Mouse (Mus musculus): ENCODE data around the gene Rpl22.

DNA sequence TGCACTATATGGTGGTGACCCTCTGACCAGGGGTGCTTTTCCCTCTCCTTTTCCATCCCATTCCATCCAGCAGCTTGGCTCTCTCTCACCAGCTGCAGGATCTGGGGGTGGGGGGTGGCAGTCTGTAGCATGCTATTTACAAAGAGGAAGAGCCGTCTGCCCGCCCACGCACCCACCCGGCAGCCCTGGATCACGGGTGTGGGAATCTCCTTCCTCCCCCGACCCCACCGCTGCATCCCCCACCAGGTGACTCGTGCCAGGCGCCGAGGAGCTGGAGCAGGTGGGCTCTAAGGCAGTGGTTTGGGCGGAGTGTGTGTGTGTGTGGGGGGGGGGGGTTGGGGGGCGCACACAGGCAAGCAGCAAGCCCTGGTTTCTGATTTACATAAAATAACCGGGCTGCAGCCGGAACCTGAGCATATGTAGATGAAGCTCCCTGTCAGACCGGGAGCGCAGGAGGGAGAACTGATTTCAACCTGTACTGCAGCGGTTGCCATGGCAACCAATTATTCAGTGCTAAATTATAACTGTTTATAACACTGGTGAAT is 24.4 kb downstream of the Rpl22 start:
- TF ChIP-seq POLR2A (IDR thresholded peaks at IDR 0.05; ENCODE audit: borderline replicate concordance, extremely low read depth, low read depth, low read length) = no peak
- TF ChIP-seq CTCF (IDR thresholded peaks at IDR 0.05; ENCODE audit: insufficient read depth, low read length) = no peak

Data from lung, adult 2 months (tissue).